Mouse (Mus musculus) cerebellum, postnatal 4 days (tissue): ENCODE data around the gene Rab36.
"Not testable (repeated sequence)": the region's sequence is repeated elsewhere in the genome, so short reads cannot be mapped to it uniquely, and the experiment has no call there.

Experiments used
- DNase-seq, 2 experiments: peaks; one replicate each; pipeline ENCODE4 v3.0.0; 2022; ENCODE audit warnings: low spot score in 2 of 2, mixed read lengths in 1 of 2

The Rab36 gene

DNA sequence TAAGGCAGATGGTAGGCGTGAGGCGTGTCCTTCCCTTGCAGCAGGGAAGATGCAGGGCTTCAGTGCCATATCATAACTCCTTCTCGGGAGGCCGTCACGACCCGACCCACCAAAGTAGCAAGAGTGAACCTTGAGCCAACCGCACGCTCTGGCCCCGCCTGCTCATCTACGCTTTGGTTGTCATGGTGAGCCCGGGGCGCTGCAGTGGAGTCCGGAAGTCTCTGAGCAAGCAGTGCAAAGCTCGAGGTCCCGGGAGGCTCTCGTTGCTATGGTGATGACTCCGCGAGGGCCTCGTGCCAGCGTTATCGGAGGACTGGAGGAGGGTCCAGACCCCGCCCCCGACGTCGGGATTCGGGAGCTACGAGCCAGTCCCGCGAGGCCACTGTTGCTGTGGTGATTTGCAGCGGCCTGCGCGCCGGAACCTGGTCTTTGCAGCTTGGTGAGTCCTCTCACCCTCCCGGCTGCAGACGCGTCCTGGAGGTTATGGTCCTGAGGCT lies at the start of gene Rab36:
Rab36 (plus strand) TSS at position 176 of the 497 bp plus-strand sequence.
- DNase-seq = peak; percentile 96 to 100

DNA sequence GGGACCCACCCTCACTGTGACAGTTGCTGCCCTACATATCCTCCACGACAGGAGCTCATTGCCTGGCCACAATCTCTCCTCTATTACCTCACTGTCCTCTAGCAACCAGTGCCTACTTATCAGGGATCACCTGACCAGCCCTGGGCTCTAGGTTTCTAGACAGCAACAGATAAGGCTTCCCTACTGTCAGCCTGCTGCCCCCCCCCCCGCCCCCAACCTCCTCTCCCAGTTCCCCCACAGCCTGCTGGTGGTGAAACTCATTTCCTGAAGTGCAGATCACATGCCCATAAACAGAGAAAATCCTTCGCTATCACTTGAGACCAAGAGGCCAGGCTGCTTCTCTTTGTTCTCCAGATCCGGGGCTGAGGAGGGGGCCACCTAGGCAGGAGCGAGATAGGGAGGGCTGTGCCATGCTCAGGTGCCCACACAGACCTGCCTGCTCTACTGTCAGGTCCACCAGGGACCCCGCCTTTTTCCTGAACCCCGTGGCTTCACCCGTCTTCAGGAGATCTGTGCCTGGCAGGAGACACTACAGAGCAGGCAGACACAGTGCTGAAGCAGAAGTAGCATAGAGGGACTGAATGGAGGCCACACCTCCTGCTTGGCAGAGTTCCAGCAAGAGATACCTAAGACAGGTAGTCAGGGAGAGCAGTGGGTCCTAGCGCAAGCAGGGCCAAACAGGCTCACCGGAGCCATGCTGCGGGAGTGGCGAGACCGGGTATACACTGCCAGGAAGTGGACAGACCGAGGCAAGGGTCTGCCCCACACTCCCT lies 49.0 kb upstream of the Rab36 start:
- DNase-seq = no peak

- no peak for DNase-seq
These were observed 47.0 kb upstream of the Rab36 start for GRCm38 (mm10) chr10:74989814-74990213.

GRCm38 (mm10) chr10:74990584-74991322 lies 46.1 kb upstream of the Rab36 start:
- no peak for DNase-seq

- no peak for DNase-seq
These were observed 42.0 kb upstream of the Rab36 start for GRCm38 (mm10) chr10:74994863-74995262.

DNA sequence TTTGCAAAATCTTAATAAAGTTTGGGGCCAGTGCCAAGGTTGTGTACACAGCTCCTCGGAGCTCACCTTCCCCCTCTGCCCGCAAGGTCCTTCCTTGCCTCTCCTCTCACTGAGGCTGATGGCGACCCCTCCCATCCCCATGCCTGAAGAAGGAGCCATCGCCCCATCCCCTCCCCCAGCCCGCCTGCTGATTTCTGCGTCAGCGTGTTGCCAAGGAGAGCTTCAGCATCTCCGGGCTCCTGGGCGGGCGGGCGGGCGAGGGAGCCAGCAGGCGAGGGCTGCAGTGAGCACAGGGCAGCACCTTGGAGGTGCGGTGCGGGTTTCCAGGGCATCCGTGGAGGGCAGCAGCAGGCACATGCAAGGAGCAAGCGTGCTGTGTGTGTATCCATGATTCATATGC lies 41.5 kb upstream of the Rab36 start:
- DNase-seq = no peak

- peak in 1 of 2 experiments; percentile 31 for DNase-seq
These were observed 35.5 kb upstream of the Rab36 start for GRCm38 (mm10) chr10:75001391-75001790.

- DNase-seq = no peak
These were observed 32.8 kb upstream of the Rab36 start for GRCm38 (mm10) chr10:75004067-75004466.

GRCm38 (mm10) chr10:75006889-75007662 lies 29.8 kb upstream of the Rab36 start:
- DNase-seq = no peak

DNA sequence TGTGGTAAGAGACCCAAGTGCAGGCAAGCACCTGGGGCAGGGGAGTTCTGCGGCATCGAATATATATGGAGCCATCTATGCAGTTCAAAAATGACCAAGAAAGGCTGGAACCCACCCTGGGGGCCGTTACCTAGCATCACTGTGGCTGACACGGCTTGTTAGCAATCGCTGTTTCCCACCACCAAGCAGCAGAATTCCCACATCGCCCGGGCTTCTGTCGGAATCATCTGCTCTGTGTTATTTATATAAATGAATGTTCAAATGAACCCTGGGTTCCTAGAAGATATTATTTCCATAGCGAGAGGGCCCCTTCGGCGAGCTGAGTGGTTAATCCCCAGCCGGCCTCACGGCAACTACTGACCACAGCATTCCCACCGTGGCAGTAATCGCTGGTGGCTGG lies 26.2 kb upstream of the Rab36 start:
- no peak for DNase-seq

DNA sequence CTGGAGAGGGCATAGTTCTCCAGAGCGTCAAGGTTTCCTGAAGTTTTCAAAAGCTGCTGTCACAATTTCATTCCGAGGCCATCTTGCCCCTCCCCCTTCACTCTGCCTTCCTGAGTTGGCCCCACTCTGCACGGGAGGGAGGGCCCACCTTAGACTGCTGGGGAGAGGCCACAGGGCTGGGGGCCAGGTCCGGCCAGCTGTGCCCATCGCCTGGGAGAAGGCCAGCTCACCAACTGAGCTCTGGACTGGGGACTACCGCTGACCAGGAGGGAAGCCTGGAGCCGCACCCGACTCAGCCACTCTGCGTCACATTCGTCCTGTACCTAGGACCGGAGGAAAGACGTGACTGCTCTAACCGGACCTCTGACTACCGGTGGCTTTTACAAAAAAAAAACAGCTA lies 21.4 kb upstream of the Rab36 start:
- DNase-seq = no peak

DNA sequence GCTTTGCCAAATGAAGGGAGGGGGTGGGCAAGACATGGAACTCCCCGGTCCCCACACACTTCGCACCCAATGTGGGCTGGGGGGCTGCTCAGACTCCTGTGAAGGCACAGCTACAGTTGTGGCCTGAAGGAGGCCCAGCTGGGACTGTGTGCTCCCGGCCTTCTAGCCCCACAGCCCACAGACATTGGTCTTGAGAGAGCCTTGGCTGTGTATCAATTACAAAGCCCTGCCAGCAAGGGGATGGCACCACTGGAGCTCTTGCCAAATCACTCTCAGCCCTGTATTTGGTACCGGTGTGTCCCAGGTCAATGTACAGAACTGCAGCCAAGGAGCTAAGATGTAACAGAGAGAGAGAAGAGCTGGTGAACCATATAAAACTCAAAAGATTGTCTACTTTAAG lies 20.4 kb upstream of the Rab36 start:
- DNase-seq = no peak

- no peak for DNase-seq
These were observed 16.6 kb upstream of the Rab36 start for GRCm38 (mm10) chr10:75020271-75020670.

DNA sequence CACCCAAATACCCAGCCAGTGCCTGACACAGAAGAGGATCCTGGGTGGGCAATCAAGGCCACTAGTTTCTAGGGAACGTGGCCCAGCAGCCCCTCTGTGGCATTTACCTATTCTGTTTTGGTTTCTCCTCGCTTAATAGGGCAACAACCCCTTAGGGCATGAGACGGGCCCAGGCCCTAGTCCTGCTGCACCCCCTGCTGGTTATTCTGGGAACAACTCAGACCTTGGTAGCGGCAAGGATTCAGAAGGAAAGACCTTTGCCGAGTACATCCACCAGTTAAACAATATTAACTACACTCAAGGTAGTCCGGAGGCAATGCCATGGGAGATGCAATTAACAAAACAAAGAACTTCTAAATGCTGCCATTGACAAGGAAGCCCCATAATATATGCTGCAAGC lies 15.7 kb upstream of the Rab36 start:
- DNase-seq = peak; percentile 75 to 87

DNA sequence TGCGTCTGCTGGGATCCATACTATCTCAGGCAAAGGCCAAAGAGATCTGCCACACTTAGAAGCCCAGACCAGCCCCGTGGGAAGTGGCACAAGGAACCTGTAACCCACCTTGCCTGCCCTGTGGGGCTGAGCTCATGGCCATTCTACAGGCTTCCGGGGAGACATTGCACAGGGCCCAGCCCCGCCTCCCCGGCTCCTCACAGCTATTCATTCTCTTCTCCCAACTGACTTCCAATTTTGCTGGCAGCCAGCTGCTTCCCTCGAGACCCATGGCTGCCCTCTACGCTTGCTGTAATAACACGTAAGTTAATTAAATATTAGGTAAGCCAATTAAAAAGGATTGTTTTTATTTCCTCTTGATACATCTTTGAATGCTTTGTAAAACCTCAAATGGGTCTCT lies 10.4 kb upstream of the Rab36 start:
- no peak for DNase-seq

DNA sequence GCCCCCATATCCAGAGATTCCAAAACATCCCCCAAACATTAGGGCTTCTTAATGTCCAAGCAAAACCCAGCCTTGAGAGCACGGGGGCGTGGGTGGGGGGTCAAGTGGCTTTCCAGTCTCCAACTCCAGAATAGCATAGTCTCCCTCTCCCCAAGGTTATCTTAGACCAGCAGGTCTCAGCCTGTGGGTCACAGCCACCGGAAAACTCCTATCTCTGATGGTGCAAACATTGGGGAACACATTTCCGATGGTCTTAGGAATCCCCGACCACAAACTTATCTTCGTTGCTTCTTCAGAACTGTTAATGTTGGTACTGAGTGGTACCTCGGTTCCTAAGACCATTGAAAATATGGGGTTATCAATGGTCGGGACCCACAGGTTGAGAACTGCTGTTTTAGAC lies 8.1 kb upstream of the Rab36 start:
- no peak for DNase-seq

GRCm38 (mm10) chr10:75029677-75030076 lies 7.2 kb upstream of the Rab36 start:
- no peak for DNase-seq

- DNase-seq = no peak
These were observed 6.6 kb upstream of the Rab36 start for GRCm38 (mm10) chr10:75030234-75030633.

DNA sequence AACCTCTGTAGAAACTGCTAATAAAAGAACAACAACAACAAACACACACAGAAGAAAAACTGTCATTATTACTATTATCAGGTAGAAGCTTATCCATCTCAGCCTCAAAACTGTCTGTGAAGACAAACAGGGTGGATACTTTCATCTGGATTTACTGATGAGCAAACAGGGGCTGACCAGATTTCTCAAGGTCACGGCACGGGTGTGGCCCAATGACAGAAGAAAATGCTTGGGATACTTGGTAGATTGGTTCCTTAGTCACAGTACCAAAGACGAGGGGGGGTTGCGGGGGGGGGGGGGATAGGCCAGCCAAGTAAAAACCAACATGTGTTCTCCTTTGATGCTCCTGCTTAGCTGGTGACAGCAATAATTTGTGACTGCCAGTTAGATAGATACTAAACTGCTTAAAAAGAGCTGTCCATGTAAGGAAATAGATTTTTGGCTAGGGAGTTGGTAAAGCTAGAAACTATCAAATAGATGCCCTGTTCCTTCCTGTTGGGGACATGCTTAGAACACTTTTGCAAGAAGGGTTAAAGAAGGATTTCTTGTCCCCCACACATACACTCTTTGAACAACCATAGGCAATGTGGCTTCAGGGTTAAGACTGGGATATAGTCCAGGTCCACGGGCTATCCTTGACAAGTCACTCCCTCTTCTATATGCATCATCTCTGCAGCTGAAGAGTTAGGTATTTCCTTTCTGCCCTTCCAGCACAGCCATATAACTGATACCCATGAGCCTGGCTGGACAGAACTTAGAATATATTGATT lies 5.3 kb upstream of the Rab36 start:
- no peak for DNase-seq

DNA sequence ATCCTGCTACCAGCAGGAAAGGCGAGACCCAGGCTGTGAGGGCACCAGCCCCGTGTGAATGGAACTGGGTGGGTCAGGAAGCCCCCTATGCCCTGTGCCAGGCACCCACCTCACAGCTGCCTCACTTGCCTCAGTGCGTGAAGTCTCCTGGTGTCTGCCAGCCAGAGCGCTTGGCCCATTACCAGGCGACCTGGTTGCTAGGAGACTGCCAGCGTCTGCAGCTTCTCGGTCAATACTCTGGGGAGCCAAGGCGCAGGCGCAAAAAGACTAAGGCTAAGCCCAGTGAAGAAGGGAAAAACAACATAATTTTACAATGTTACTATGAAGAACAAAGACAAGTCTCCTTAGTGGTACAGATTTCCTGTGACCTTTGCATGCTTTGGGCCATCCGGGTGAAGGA lies 4.5 kb upstream of the Rab36 start, which contains the start of gene Rsph14:
Rsph14 (minus strand) TSS at position 192 of the 400 bp plus-strand sequence.
- peak; percentile 71 to 87 for DNase-seq

DNA sequence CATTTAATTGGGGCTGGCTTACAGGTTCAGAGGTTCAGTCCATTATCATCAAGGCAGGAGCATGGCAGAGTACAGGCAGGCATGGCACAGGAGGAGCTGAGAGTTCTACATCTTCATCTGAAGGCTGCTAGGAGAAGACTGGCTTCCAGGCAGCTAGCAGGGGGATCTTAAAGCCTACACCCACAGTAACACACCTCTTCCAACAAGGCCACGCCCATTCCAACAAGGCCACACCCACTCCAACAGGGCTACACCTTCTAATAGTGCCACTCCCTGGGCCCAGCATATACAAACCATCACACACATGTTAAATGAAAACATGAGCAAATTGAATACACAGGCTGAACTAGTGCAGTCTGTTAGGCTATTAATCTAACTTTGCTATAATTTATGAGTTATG lies 5.2 kb downstream of the Rab36 start:
- not testable (repeated sequence) for DNase-seq
